Mouse (Mus musculus) neural tube, embryonic 12.5 days (tissue): ENCODE measurements at regions not wholly inside any gene's neighbourhood (a gene's known extent, or its start where the extent isn't known, plus 50 kb on each side); places are given as distances from the start of the nearest gene placed in this dataset.
A peak's percentile ranks its signal among the peaks of the same experiment; 100 is the strongest.

Experiments
- ATAC-seq: fragments of 200-750 bp; cut with Nextera tagmentation; 2 replicates; pipeline ENCODE4 v1.8.0; 2017; ENCODE audit warnings: low read depth, mild to moderate bottlenecking, moderate TSS enrichment, moderate library complexity; ENCODE audit not compliant: low FRiP score
- H3K27ac ChIP-seq: fragments of 300-500 bp; sonication (generic); 2 replicates; pipeline ENCODE4 v1.5.1; 2016
- H3K27me3 ChIP-seq: fragments of 300-500 bp; sonication (generic); replicated peaks from 2 replicates; pipeline ENCODE4 v1.6.1; 2016; ENCODE audit warnings: mild to moderate bottlenecking
- H3K36me3 ChIP-seq: fragments of 300-500 bp; sonication (generic); 2 replicates; pipeline ENCODE4 v1.6.1; 2016; ENCODE audit warnings: mild to moderate bottlenecking
- H3K4me1 ChIP-seq: fragments of 300-500 bp; sonication (generic); 2 replicates; pipeline ENCODE4 v1.6.1; 2016
- H3K4me2 ChIP-seq: fragments of 300-500 bp; sonication (generic); replicated peaks from 2 replicates; pipeline ENCODE4 v1.6.1; 2016; ENCODE audit warnings: mild to moderate bottlenecking
- H3K4me3 ChIP-seq: fragments of 300-500 bp; sonication (generic); 2 replicates; pipeline ENCODE4 v1.5.1; 2016
- H3K9ac ChIP-seq: fragments of 300-500 bp; sonication (generic); 2 replicates; pipeline ENCODE4 v1.6.1; 2016; ENCODE audit warnings: mild to moderate bottlenecking
- H3K9me3 ChIP-seq: fragments of 300-500 bp; sonication (generic); 2 replicates; pipeline ENCODE4 v1.6.1; 2016; ENCODE audit warnings: mild to moderate bottlenecking
- WGBS: fragments of 180-500 bp; shearing (Covaris S2); methylation state at CpG from one replicate; pipeline ENCODE4 v1.1.7; 2016; 5-methylcytosine and 5-hydroxymethylcytosine counted together

GRCm38 (mm10) chr4:114728235-114729000 lies 93.1 kb upstream of the Gm12830 start:
- Histone ChIP-seq H3K27me3 (no peaks in the 10 kb centered on the region), H3K9me3 (no peaks in the 10 kb centered on the region), H3K4me3 (no peak overlapping the region), H3K4me1 (peaks cover 2% of the 10 kb centered on the region; the same call in 1 of the 2 replicates), H3K36me3 (no peaks in the 10 kb centered on the region), H3K9ac (no peak overlapping the region), H3K4me2 (no peak overlapping the region), H3K27ac (no peak overlapping the region)
- WGBS, result 46% methylated on average over 11 of the region's 11 CpGs
- ATAC-seq, result peak; percentile 25; the same call in 1 of the 2 replicates

DNA sequence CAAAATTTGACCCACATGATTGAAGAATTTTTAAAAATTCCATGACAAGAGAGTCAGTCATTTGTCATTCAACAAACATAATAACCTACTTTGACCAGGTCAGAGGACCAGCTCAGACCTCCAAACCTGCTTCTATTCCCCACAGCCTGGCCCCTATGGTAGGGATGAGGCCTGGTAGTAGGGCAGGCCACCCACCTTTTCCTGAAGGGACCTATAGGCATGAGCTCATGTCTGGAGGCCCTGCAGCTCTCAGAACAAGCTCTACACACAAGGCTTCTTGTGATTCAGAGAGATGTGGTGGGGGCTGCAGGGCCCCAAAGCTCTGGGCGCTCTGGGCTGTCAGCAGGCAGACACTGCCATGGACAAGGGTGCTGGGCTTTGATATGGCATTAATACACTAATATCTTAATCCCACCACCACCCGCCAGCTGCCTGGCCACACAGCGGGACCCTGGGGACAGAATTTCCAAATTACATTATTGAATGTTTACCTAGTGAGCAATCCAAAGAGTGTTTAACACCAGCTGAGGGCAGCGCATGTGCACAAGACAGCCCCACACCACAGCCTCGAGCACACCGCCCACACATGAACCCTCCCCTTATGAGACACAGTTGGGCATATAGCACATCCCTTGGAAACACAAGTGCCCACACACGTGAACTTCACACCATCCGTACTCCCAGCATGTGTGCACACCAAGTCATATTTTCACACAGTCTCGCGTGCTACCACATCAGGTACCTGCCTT lies 88.1 kb upstream of the Gm12830 start:
- Histone ChIP-seq H3K4me1 (peaks cover 2% of the 10 kb centered on the region; the same call in 1 of the 2 replicates), H3K9ac (no peak overlapping the region), H3K36me3 (no peaks in the 10 kb centered on the region), H3K27me3 (no peaks in the 10 kb centered on the region; the same call in 1 of the 2 replicates), H3K4me2 (no peak overlapping the region), H3K4me3 (no peak overlapping the region), H3K27ac (no peak overlapping the region), H3K9me3 (no peaks in the 10 kb centered on the region)
- 88% methylated on average over 10 of the region's 10 CpGs for WGBS
- ATAC-seq, result no peak

GRCm38 (mm10) chr4:114738903-114739667 lies 82.4 kb upstream of the Gm12830 start:
- Histone ChIP-seq H3K4me3 (no peak overlapping the region), H3K4me1 (no peaks in the 10 kb centered on the region), H3K27ac (no peak overlapping the region), H3K9me3 (no peaks in the 10 kb centered on the region), H3K27me3 (no peaks in the 10 kb centered on the region; the same call in 1 of the 2 replicates), H3K4me2 (no peak overlapping the region), H3K9ac (no peak overlapping the region), H3K36me3 (no peaks in the 10 kb centered on the region)
- 20% methylated on average over 16 of the region's 16 CpGs for WGBS
- ATAC-seq, result no peak

- H3K27ac ChIP-seq, result no peak overlapping the region
- H3K4me1 ChIP-seq, result no peaks in the 10 kb centered on the region
- 93% methylated on average over 2 of the region's 2 CpGs for WGBS
- peaks cover 3% of the 10 kb centered on the region; the same call in 1 of the 2 replicates for H3K9me3 ChIP-seq
- H3K36me3 ChIP-seq, result no peaks in the 10 kb centered on the region
- H3K27me3 ChIP-seq, result no peaks in the 10 kb centered on the region
- H3K9ac ChIP-seq, result no peak overlapping the region
- H3K4me3 ChIP-seq, result no peak overlapping the region
- no peak overlapping the region for H3K4me2 ChIP-seq
- ATAC-seq, result no peak
Observed at GRCm38 (mm10) chr4:114748131-114748530, 73.4 kb upstream of the Gm12830 start.

DNA sequence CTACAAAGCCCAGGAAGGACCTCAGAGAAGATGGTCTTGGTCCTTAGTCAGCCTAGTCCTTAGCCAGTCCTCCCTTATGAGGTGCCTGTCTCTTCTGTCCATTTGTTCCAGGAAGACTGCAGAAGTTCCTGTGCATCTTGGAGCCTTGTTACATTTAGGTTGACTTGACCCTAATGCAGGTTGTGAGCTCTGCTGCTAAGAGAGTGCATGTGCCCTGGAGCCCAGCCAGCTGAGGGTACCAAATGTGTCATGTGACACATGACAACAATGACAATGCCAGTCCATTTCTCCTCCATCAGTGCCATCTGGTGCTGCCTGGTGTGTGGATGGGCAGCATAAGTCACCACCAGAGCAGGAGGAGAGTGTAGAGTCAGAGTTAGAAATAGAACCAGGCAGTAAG lies 61.7 kb upstream of the Gm12830 start:
- no peaks in the 10 kb centered on the region for H3K27me3 ChIP-seq
- no peak overlapping the region for H3K4me3 ChIP-seq
- H3K9me3 ChIP-seq, result no peaks in the 10 kb centered on the region
- no peaks in the 10 kb centered on the region for H3K36me3 ChIP-seq
- no peak for ATAC-seq
- no peak overlapping the region for H3K27ac ChIP-seq
- H3K4me1 ChIP-seq, result no peaks in the 10 kb centered on the region
- H3K4me2 ChIP-seq, result no peak overlapping the region
- no peak overlapping the region for H3K9ac ChIP-seq

- WGBS, result 73% methylated on average over 22 of the region's 22 CpGs
- no peak overlapping the region for H3K9ac ChIP-seq
- no peak overlapping the region for H3K4me2 ChIP-seq
- ATAC-seq, result no peak
- H3K36me3 ChIP-seq, result no peaks in the 10 kb centered on the region
- no peaks in the 10 kb centered on the region for H3K4me1 ChIP-seq
- no peaks in the 10 kb centered on the region for H3K9me3 ChIP-seq
- no peak overlapping the region for H3K4me3 ChIP-seq
- H3K27ac ChIP-seq, result no peak overlapping the region
- H3K27me3 ChIP-seq, result no peaks in the 10 kb centered on the region
Observed at GRCm38 (mm10) chr4:114766643-114767393, 54.7 kb upstream of the Gm12830 start.
